Mouse (Mus musculus) spleen, adult 18-20 months (tissue): ENCODE results near the gene Samd4.

Experiments
- DNase-seq, 2 experiments: peaks; one replicate each; pipeline ENCODE4 v3.0.0; 2022; ENCODE audit warnings: mixed read lengths in 2 of 2

Samd4 gene

GRCm38 (mm10) chr14:46912496-46912895 is 29.8 kb downstream of the Samd4 start:
- no peak for DNase-seq

GRCm38 (mm10) chr14:46914356-46914755 is 31.7 kb downstream of the Samd4 start:
- no peak for DNase-seq

- DNase-seq: no peak
These were observed 32.9 kb downstream of the Samd4 start for GRCm38 (mm10) chr14:46915555-46915954.

- DNase-seq: no peak
These were observed 33.9 kb downstream of the Samd4 start for GRCm38 (mm10) chr14:46916581-46916980.

- DNase-seq: no peak
These were observed 34.5 kb downstream of the Samd4 start for GRCm38 (mm10) chr14:46917136-46917535.

- DNase-seq: no peak
These were observed 34.9 kb downstream of the Samd4 start for GRCm38 (mm10) chr14:46917581-46917980.

- DNase-seq: no peak
These were observed 37.8 kb downstream of the Samd4 start for GRCm38 (mm10) chr14:46920496-46920895.

- no peak for DNase-seq
These were observed 38.7 kb downstream of the Samd4 start for GRCm38 (mm10) chr14:46921178-46921975.

- DNase-seq: no peak
These were observed 41.3 kb downstream of the Samd4 start for GRCm38 (mm10) chr14:46923931-46924330.

- no peak for DNase-seq
These were observed 41.8 kb downstream of the Samd4 start for GRCm38 (mm10) chr14:46924422-46924821.

- DNase-seq: no peak
These were observed 45.9 kb downstream of the Samd4 start for GRCm38 (mm10) chr14:46928556-46928955.

- DNase-seq: no peak
These were observed 49.5 kb downstream of the Samd4 start for GRCm38 (mm10) chr14:46932121-46932520.

GRCm38 (mm10) chr14:46932708-46933107 is 50.1 kb downstream of the Samd4 start:
- DNase-seq: no peak

GRCm38 (mm10) chr14:46941077-46941476 is 58.4 kb downstream of the Samd4 start:
- DNase-seq: no peak

- DNase-seq: no peak
These were observed 59.5 kb downstream of the Samd4 start for GRCm38 (mm10) chr14:46941896-46942812.

GRCm38 (mm10) chr14:46944411-46944810 is 61.8 kb downstream of the Samd4 start:
- no peak for DNase-seq

GRCm38 (mm10) chr14:46945903-46946490 is 63.3 kb downstream of the Samd4 start:
- DNase-seq: no peak

- DNase-seq: no peak
These were observed 65.0 kb downstream of the Samd4 start for GRCm38 (mm10) chr14:46947644-46948043.

GRCm38 (mm10) chr14:46950527-46951384 is 68.1 kb downstream of the Samd4 start:
- no peak for DNase-seq

GRCm38 (mm10) chr14:46952264-46952663 is 69.6 kb downstream of the Samd4 start:
- no peak for DNase-seq

- no peak for DNase-seq
These were observed 72.5 kb downstream of the Samd4 start for GRCm38 (mm10) chr14:46955109-46955508.

GRCm38 (mm10) chr14:46955574-46956043 is 73.0 kb downstream of the Samd4 start:
- DNase-seq: no peak
